Mouse (Mus musculus) left cerebral cortex, postnatal 36 days (tissue): ENCODE data around the gene Ripk3. TPM values are rescaled to one million over a fixed set of nuclear protein-coding genes. Genes with fewer than 3 reads are reported as not detected.

ENCODE experiments used
- total RNA-seq, 2 experiments: library from RNA; stranded (reverse); gene quantifications; 2 replicates each; pipeline ENCODE4 v1.2.3; 2021

Gene Ripk3
- total RNA-seq, 2 experiments from 2014 or later: 0.89 TPM; not detected in 1

Other genes with a start within 250 kb of the Ripk3 start
- 10 to 100 TPM; 24.8 to 28.9 TPM for gene Pck2, start 248.6 kb downstream of the Ripk3 start, total RNA-seq
- gene Dcaf11, start 228.9 kb downstream of the Ripk3 start, total RNA-seq: 10 to 100 TPM; 76.9 to 82.1 TPM
- 1 to 10 TPM in 1 of 2 experiments, not detected in 1; 1.0 TPM for gene A730061H03Rik, start 228.5 kb downstream of the Ripk3 start, total RNA-seq
- gene Fitm1, start 213.2 kb downstream of the Ripk3 start, total RNA-seq: not detected
- gene Psme1, start 210.7 kb downstream of the Ripk3 start, total RNA-seq: 10 to 100 TPM; 41.9 to 50.1 TPM
- 10 to 100 TPM; 49.0 to 52.7 TPM for gene Emc9, start 203.6 kb downstream of the Ripk3 start, total RNA-seq
- 10 to 100 TPM; 42.3 to 45.4 TPM for gene Psme2, start 197.8 kb downstream of the Ripk3 start, total RNA-seq
- 10 to 100 TPM; 30.4 to 33.5 TPM for gene Rnf31, start 197.2 kb downstream of the Ripk3 start, total RNA-seq
- gene Irf9, start 185.3 kb downstream of the Ripk3 start, total RNA-seq: 10 to 100 TPM in 1 of 2 experiments, 1 to 10 TPM in 1; 9.1 to 11.6 TPM
- gene Rec8, start 170.8 kb downstream of the Ripk3 start, total RNA-seq: 1 to 10 TPM; 1.6 to 4.4 TPM
- gene Ipo4, start 152.9 kb downstream of the Ripk3 start, total RNA-seq: 100 to 1,000 TPM; 112 to 122 TPM
- 1 to 10 TPM in 1 of 2 experiments, under 1 TPM in 1; 0.84 to 4.9 TPM for gene Gm49378, start 151.0 kb downstream of the Ripk3 start, total RNA-seq
- gene Tm9sf1, start 145.1 kb downstream of the Ripk3 start, total RNA-seq: 10 to 100 TPM; 39.0 to 41.9 TPM
- gene Tssk4, start 138.7 kb downstream of the Ripk3 start, total RNA-seq: 1 to 10 TPM in 1 of 2 experiments, under 1 TPM in 1; 0.49 to 1.6 TPM
- gene Mdp1, start 128.4 kb downstream of the Ripk3 start, total RNA-seq: 10 to 100 TPM; 39.1 to 41.7 TPM
- 10 to 100 TPM; 20.6 to 24.9 TPM for gene Gmpr2, start 116.9 kb downstream of the Ripk3 start, total RNA-seq
- 100 to 1,000 TPM; 310 to 333 TPM for gene Nedd8, start 116.7 kb downstream of the Ripk3 start, total RNA-seq
- 10 to 100 TPM; 15.2 to 16.9 TPM for gene Tinf2, start 107.0 kb downstream of the Ripk3 start, total RNA-seq
- not detected for gene Tgm1, start 74.9 kb downstream of the Ripk3 start, total RNA-seq
- gene Rabggta, start 66.6 kb downstream of the Ripk3 start, total RNA-seq: 10 to 100 TPM; 50.6 to 50.9 TPM
- gene Dhrs1, start 43.2 kb downstream of the Ripk3 start, total RNA-seq: 10 to 100 TPM; 78.5 to 83.9 TPM
- 10 to 100 TPM; 10.5 to 12.5 TPM for gene Nop9, start 43.2 kb downstream of the Ripk3 start, total RNA-seq
- gene Cideb, start 30.4 kb downstream of the Ripk3 start, total RNA-seq: 1 to 10 TPM; 2.5 to 3.0 TPM
- under 1 TPM; 0.20 to 0.67 TPM for gene Ltb4r2, start 27.4 kb downstream of the Ripk3 start, total RNA-seq
- under 1 TPM; 0.29 to 0.59 TPM for gene Ltb4r1, start 22.9 kb downstream of the Ripk3 start, total RNA-seq
- gene Adcy4, start 4.8 kb downstream of the Ripk3 start, total RNA-seq: 1 to 10 TPM; 3.8 to 8.0 TPM
- 1 to 10 TPM; 1.8 TPM for gene Nfatc4, start 34.3 kb upstream of the Ripk3 start, total RNA-seq
- gene Nynrin, start 65.1 kb upstream of the Ripk3 start, total RNA-seq: 1 to 10 TPM; 7.9 to 9.5 TPM
- under 1 TPM; 0.29 to 0.49 TPM for gene Cbln3, start 95.5 kb upstream of the Ripk3 start, total RNA-seq
- gene Khnyn, start 96.1 kb upstream of the Ripk3 start, total RNA-seq: 10 to 100 TPM; 11.4 to 12.7 TPM
- gene Sdr39u1, start 111.4 kb upstream of the Ripk3 start, total RNA-seq: 100 to 1,000 TPM in 1 of 2 experiments, 10 to 100 TPM in 1; 89.7 to 104 TPM
- not detected for gene Cma1, start 155.8 kb upstream of the Ripk3 start, total RNA-seq
- gene Cma2, start 162.1 kb upstream of the Ripk3 start, total RNA-seq: not detected
- gene Mcpt1, start 229.1 kb upstream of the Ripk3 start, total RNA-seq: not detected
- gene Mcpt9, start 241.6 kb upstream of the Ripk3 start, total RNA-seq: not detected